Mouse (Mus musculus) MEL (cell line): Measurements from ENCODE around the gene Rxra. TPM values are rescaled to one million over a fixed set of nuclear protein-coding genes. Genes with fewer than 3 reads are reported as not detected.

Experiments
- DNase-seq: peaks from one replicate; pipeline ENCODE4 v3.0.0; 2011; ENCODE audit warnings: low read depth, low spot score
- H3K27ac ChIP-seq: 2 replicates; pipeline ENCODE4 v1.5.1; 2012; ENCODE audit warnings: low read depth, mild to moderate bottlenecking, control low read depth, low read length, moderate library complexity; ENCODE audit not compliant: control insufficient read depth
- H3K27me3 ChIP-seq, 2 experiments: fragments of 150-350 bp in 1 of 2; sonication (generic) in 1 of 2; 2 replicates each; pipeline ENCODE4 v1.6.1; 2012; ENCODE audit warnings: low read length in 2 of 2, mild to moderate bottlenecking in 2 of 2, improper control_type of control experiment in 1 of 2, moderate library complexity in 1 of 2; ENCODE audit not compliant: insufficient read depth in 2 of 2, control insufficient read depth in 1 of 2
- H3K36me3 ChIP-seq, 2 experiments: 2 replicates each; pipeline ENCODE4 v1.6.1; 2012 to 2014; ENCODE audit warnings: low read length in 2 of 2, improper control_type of control experiment in 1 of 2, inconsistent platforms in 1 of 2, mild to moderate bottlenecking in 1 of 2; ENCODE audit not compliant: insufficient read depth in 2 of 2, control insufficient read depth in 1 of 2
- H3K4me1 ChIP-seq, 2 experiments: fragments of 150-350 bp in 1 of 2; sonication (generic) in 1 of 2; 2 replicates each; pipeline ENCODE4 v1.6.1; 2012; ENCODE audit warnings: low read length in 2 of 2, improper control_type of control experiment in 1 of 2, mild to moderate bottlenecking in 1 of 2; ENCODE audit not compliant: insufficient read depth in 2 of 2, control insufficient read depth in 1 of 2
- H3K4me3 ChIP-seq, 2 experiments: fragments of 150-350 bp in 1 of 2; sonication (generic) in 1 of 2; 2 replicates each; pipeline ENCODE4 v1.5.1; 2012; ENCODE audit warnings: low read depth in 2 of 2, low read length in 2 of 2, mild to moderate bottlenecking in 2 of 2, moderate library complexity in 2 of 2, control low read depth in 1 of 2, improper control_type of control experiment in 1 of 2; ENCODE audit not compliant: control insufficient read depth in 1 of 2, insufficient read depth in 1 of 2
- H3K79me2 ChIP-seq: 2 replicates; pipeline ENCODE4 v1.6.1; 2012; ENCODE audit warnings: mild to moderate bottlenecking, low read length, moderate library complexity; ENCODE audit not compliant: control insufficient read depth, poor library complexity, insufficient read depth
- H3K9ac ChIP-seq: 2 replicates; pipeline ENCODE4 v1.6.1; 2012; ENCODE audit warnings: low read depth, mild to moderate bottlenecking, control low read depth, low read length, moderate library complexity; ENCODE audit not compliant: control insufficient read depth, poor library complexity, severe bottlenecking
- H3K9me3 ChIP-seq: fragments of 150-350 bp; sonication (generic); replicated peaks from 2 replicates; pipeline ENCODE4 v1.6.1; 2012; ENCODE audit warnings: mild to moderate bottlenecking, low read length, improper control_type of control experiment, moderate library complexity; ENCODE audit not compliant: insufficient read depth
- CTCF ChIP-seq, 3 experiments: IDR thresholded peaks in 2 of 3; conservative IDR thresholded peaks in 1 of 3; 2 replicates each; pipeline ENCODE4 v1.5.1; 2011 to 2012; ENCODE audit warnings: low read length in 3 of 3, low read depth in 2 of 3, mild to moderate bottlenecking in 2 of 3, improper control_type of control experiment in 1 of 3, inconsistent platforms in 1 of 3, mixed read lengths in 1 of 3, moderate library complexity in 1 of 3; ENCODE audit not compliant: control insufficient read depth in 1 of 3, insufficient read depth in 1 of 3, poor library complexity in 1 of 3, severe bottlenecking in 1 of 3
- E2F4 ChIP-seq: IDR thresholded peaks from 2 replicates; pipeline ENCODE4 v1.6.1; 2011; ENCODE audit warnings: low read depth, low read length, improper control_type of control experiment, borderline replicate concordance
- KAT2A ChIP-seq: conservative IDR thresholded peaks from 2 replicates; pipeline ENCODE4 v1.6.1; 2012; ENCODE audit warnings: low read depth, low read length, improper control_type of control experiment, inconsistent platforms
- MAX ChIP-seq: IDR thresholded peaks from 2 replicates; pipeline ENCODE4 v1.6.1; 2011; ENCODE audit warnings: low read length, improper control_type of control experiment
- MAZ ChIP-seq: IDR thresholded peaks from 2 replicates; pipeline ENCODE4 v1.6.1; 2012; ENCODE audit warnings: low read depth, mild to moderate bottlenecking, inconsistent platforms, low read length, improper control_type of control experiment
- MEF2A ChIP-seq: IDR thresholded peaks from 2 replicates; pipeline ENCODE4 v1.6.1; 2014; ENCODE audit warnings: low read depth, mild to moderate bottlenecking, inconsistent platforms, low read length, improper control_type of control experiment; ENCODE audit not compliant: poor library complexity, insufficient replicate concordance, severe bottlenecking; ENCODE audit errors: extremely low read depth
- MXI1 ChIP-seq: IDR thresholded peaks from 2 replicates; pipeline ENCODE4 v1.6.1; 2011; ENCODE audit warnings: mild to moderate bottlenecking, low read depth, low read length, improper control_type of control experiment
- NELFE ChIP-seq: IDR thresholded peaks from 2 replicates; pipeline ENCODE4 v1.6.1; 2011; ENCODE audit warnings: low read depth, low read length, improper control_type of control experiment
- POLR2AphosphoS5 ChIP-seq: IDR thresholded peaks from 2 replicates; pipeline ENCODE4 v1.6.1; 2012; ENCODE audit warnings: low read depth, borderline replicate concordance, mild to moderate bottlenecking, inconsistent platforms, low read length, moderate library complexity, mixed read lengths
- RCOR1 ChIP-seq: IDR thresholded peaks from 2 replicates; pipeline ENCODE4 v1.6.1; 2012; ENCODE audit warnings: low read depth, mild to moderate bottlenecking, inconsistent platforms, low read length, improper control_type of control experiment
- SIN3A ChIP-seq: IDR thresholded peaks from 2 replicates; pipeline ENCODE4 v1.6.1; 2012; ENCODE audit warnings: low read length, improper control_type of control experiment, inconsistent platforms
- SMC3 ChIP-seq: IDR thresholded peaks from 2 replicates; pipeline ENCODE4 v1.6.1; 2011; ENCODE audit warnings: low read depth, low read length, improper control_type of control experiment
- TBP ChIP-seq: IDR thresholded peaks from 2 replicates; pipeline ENCODE4 v1.8.0; 2011; ENCODE audit warnings: low read depth, low read length, improper control_type of control experiment
- TCF12 ChIP-seq: IDR thresholded peaks from 2 replicates; pipeline ENCODE4 v1.6.1; 2014; ENCODE audit warnings: low read depth, mild to moderate bottlenecking, inconsistent platforms, low read length, improper control_type of control experiment, moderate library complexity
- USF2 ChIP-seq, 2 experiments: IDR thresholded peaks; 2 replicates each; pipeline ENCODE4 v1.6.1; 2011 to 2012; ENCODE audit warnings: improper control_type of control experiment in 2 of 2, low read length in 2 of 2, borderline replicate concordance in 1 of 2, inconsistent platforms in 1 of 2, low read depth in 1 of 2, mild to moderate bottlenecking in 1 of 2; ENCODE audit not compliant: insufficient read depth in 1 of 2
- ZC3H11A ChIP-seq: IDR thresholded peaks from 2 replicates; pipeline ENCODE4 v1.6.1; 2012; ENCODE audit warnings: low read depth, mild to moderate bottlenecking, inconsistent platforms, low read length, improper control_type of control experiment
- ZMIZ1 ChIP-seq: IDR thresholded peaks from 2 replicates; pipeline ENCODE4 v1.6.1; 2012; ENCODE audit warnings: low read depth, mild to moderate bottlenecking, inconsistent platforms, low read length, improper control_type of control experiment, moderate library complexity
- ZNF384 ChIP-seq: IDR thresholded peaks from 2 replicates; pipeline ENCODE4 v1.6.1; 2012; ENCODE audit warnings: low read depth, mild to moderate bottlenecking, inconsistent platforms, low read length, improper control_type of control experiment
- polyA plus RNA-seq, 2 experiments: library from polyadenylated mRNA; stranded (reverse) in 1 of 2; unstranded in 1 of 2; fragments of >175 nt in 1 of 2; fragments of >200 nt in 1 of 2; gene quantifications; 2 replicates each; pipeline versions ENCODE4 v1.2.1 to v1.2.4; 2012; ENCODE audit warnings: low replicate concordance in 2 of 2, low read depth in 1 of 2; ENCODE audit not compliant: insufficient read length in 2 of 2, insufficient read depth in 1 of 2, missing spikeins in 1 of 2
- total RNA-seq: library from RNA; depleted of rRNA; stranded (reverse); fragments of 300-350 nt; gene quantifications from 2 replicates; pipeline ENCODE4 v1.2.3, GENCODE M21; 2012

Rxra gene
- total and polyA plus RNA-seq, 3 experiments, result 11.7 to 19.6 TPM; not detected in 1

DNA sequence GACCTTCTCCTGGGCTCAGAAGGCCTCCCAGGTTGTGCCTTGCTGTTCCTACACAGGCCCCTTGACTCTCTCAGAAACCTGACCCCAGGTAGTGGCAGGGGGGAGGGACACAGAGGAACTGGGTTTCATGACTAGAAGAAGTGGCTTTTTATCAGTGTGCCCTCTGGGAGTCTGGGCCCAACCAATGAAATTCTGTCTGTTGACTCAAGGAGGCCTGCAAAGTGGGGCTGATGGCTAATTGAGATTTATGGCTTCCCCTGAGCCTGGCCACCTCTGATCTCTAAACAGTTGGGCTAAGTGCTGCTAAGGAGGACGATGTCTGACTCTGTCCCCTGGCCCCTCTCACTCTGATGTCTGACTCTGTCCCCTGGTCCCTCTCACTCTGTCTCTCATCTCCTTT, 42.2 kb upstream of the Rxra start:
- Histone ChIP-seq H3K9me3 (no peaks in the 10 kb centered on the region), H3K27ac (no peak overlapping the region), H3K79me2 (no peaks in the 10 kb centered on the region), H3K4me3 (no peak overlapping the region), H3K9ac (no peak overlapping the region), H3K36me3 (no peaks in the 10 kb centered on the region), H3K4me1 (no peaks in the 10 kb centered on the region), H3K27me3 (no peaks in the 10 kb centered on the region)
- DNase-seq, result no peak
- TF ChIP-seq ZMIZ1, result no peak
- TF ChIP-seq CTCF (IDR thresholded peaks at IDR 0.05 in 2 of 3, conservative IDR thresholded peaks at IDR 0.05 in 1 of 3; ENCODE audit: control insufficient read depth in 1 of 3, insufficient read depth in 1 of 3, low read depth in 2 of 3, low read length in 3 of 3, poor library complexity in 1 of 3, severe bottlenecking in 1 of 3), result no peak
- no peak for TF ChIP-seq USF2 (IDR thresholded peaks at IDR 0.05; ENCODE audit: borderline replicate concordance in 1 of 2, insufficient read depth in 1 of 2, low read depth in 1 of 2, low read length in 2 of 2)
- no peak for TF ChIP-seq RCOR1
- no peak for TF ChIP-seq ZC3H11A
- no peak for TF ChIP-seq SIN3A
- no peak for TF ChIP-seq KAT2A
- no peak for TF ChIP-seq SMC3
- TF ChIP-seq E2F4, result no peak

- H3K27ac ChIP-seq, result no peak overlapping the region
- no peaks in the 10 kb centered on the region for H3K79me2 ChIP-seq
- H3K9ac ChIP-seq, result no peak overlapping the region
- no peaks in the 10 kb centered on the region for H3K9me3 ChIP-seq
- TF ChIP-seq TBP, result no peak
- no peak for TF ChIP-seq NELFE
- TF ChIP-seq MEF2A, result no peak
- TF ChIP-seq MXI1, result no peak
- no peak for TF ChIP-seq SIN3A
- TF ChIP-seq KAT2A, result no peak
- no peak for TF ChIP-seq USF2 (IDR thresholded peaks at IDR 0.05; ENCODE audit: borderline replicate concordance in 1 of 2, insufficient read depth in 1 of 2, low read depth in 1 of 2, low read length in 2 of 2)
- no peak for TF ChIP-seq MAX
- TF ChIP-seq POLR2AphosphoS5, result no peak
- no peak for TF ChIP-seq TCF12
- no peak for TF ChIP-seq ZNF384
- TF ChIP-seq MAZ, result no peak
- H3K4me3 ChIP-seq, result no peak overlapping the region
- no peaks in the 10 kb centered on the region for H3K4me1 ChIP-seq
- no peaks in the 10 kb centered on the region for H3K27me3 ChIP-seq
- no peaks in the 10 kb centered on the region for H3K36me3 ChIP-seq
- DNase-seq, result no peak
These were observed 41.0 kb upstream of the Rxra start for GRCm38 (mm10) chr2:27635147-27635738.
